Mouse (Mus musculus) skeletal muscle tissue, adult 2 months (tissue): Measurements from ENCODE around the gene Capn15.

Experiments
- DNase-seq: peaks from one replicate; pipeline ENCODE4 v3.0.0-alpha.2; 2012; ENCODE audit warnings: low read depth, low spot score

The Capn15 gene

DNA sequence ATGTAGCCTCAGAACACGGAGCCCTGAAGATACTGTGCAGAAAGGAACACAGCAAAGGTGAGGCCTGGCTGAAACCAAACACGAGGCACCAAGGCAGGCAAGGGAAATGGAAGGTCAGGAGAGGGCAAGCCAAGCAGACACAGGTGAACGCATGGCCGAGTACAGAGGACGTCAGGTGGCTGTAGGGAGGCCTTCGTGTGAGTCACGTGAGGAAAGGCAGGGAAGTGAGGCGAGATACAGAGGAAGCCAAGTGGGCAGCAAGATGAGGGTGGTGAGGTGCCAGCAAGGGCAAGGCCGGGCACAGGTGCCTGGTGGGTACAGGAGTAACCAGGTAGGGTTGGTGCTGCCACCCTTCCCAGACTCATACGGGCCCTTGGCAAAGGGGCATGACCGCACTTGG, 12.8 kb upstream of the Capn15 start:
- no peak for DNase-seq

DNA sequence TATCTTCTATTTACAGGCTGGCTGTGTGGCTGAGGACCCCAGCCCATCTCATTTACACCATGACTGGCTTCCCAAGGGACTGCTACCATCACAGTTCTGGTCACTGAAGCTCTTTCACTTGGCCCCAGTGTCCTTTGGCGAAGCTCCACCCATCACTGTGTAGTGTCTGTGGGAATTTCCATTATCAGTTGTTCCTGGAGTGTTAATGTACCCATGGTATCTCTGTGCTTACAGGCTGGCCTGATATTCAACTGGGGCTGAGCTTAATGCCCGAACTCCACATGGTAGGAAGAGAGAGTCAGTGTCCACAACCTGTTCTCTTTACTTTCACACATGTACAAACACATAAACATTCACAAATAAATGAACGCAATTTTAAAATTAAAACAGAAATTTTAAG, 7.9 kb upstream of the Capn15 start:
- DNase-seq, result no peak

DNA sequence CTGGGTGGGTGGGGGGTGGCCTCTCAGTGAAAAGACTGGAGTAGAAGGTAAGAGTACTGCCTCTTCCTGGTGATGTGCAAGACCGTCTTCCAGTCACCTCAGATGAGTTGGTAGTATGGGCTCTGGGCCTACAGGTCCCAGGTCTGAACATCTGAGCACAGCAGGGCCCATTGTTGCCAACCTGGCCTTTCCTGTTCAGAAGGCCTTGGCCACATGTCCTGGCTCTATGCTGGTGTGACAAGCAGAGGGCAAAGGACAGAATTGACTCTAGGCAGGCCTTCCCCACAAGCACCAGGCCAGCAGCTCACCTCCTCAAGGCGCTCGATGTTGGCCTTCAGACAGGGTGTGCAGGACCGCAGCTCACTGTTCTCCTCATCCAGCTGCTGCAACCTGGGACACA, 6.7 kb upstream of the Capn15 start:
- no peak for DNase-seq

DNA sequence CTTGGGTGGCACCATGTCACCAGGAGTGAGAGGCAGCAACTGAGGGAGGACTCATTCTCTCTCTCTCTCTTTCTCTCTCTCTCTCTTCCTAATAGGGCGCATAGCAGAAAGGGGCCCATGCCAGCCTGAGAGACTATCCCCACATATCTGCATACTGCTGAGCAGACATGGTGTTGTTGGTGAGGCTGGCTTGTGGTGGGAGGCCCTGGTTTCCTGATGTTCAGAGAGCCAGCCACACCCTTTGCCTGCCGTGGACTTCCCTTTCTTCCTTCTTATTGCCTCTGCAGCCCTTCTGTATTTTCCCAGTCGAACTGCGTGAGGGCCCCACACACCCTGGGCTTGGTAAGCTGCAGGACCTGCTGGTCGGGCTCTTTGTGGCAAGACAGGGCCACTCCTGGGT, 4.7 kb upstream of the Capn15 start:
- DNase-seq, result no peak

DNA sequence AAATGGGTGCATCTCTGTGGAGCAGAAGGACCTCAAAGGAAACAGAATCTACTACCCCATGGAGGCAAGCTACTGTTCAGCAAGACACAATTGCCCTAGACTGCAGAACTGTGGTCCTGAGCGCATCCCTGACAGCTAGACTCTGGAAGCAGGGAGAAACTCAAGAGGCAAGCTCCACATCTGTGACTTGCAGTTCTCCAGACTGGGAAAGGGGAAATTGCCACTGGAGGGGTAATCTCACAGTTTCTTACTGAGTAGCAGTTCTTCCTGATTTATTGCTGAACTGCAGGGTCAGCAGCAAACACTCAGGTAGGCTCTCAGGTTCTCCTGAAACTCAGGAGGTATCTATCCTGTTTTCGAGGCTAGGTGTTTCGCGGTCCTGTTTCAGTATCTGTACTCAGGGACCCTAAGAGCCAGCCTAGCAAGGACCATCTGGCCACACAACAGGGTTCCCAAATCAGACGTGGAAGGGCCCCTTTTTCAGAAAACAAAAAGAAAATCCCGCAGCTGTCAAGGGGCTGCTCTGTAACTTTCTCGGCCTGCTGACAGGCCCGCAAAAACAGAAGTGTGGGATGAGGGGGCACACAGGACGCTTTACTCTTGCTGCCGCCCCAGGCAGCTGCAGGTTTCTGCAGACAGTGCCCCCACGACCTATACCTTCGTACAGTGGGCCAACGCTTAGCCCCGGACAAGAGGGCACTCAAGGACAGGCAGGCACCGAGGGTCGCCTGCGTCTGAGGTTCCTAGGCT, 865 bp downstream of the Capn15 start:
- DNase-seq, result no peak

DNA sequence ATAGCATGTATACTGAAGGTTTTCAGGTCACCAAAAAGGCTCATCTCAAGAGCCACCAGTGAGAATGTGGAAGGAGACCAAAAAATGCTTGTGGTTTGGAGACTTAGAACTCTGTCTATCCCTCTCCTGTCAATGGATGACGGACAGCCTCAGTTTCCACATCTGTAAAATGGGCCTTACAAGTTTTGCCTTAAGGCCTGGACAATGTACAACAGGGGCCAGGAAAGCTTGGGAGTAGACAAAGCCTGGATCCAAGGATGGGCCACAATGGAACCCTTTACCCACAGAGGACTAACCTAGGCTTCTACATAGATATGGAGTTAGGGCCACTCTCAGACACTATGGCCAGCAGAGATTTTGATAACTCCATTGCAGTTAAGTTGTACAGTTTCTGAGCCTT, 1.5 kb downstream of the Capn15 start:
- DNase-seq, result no peak

DNA sequence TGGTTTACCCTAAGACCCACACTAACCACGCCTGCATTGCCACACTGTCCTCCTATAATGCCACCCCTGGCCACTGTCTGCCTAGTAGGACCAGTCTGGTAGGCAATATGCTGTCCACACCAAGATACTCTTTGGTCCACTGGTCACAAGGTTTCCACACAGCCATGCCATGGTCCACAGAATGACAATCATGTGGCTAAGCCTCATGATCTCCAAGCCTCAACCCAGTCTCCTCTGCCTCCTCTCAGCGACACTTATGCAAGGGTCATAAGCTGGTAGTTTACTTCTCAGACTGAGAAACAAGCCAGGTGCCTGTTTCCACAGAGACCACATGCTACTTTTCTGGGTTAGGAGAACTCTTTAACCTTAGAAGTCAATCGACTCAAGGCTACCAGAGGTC, 2.7 kb downstream of the Capn15 start:
- DNase-seq, result no peak

DNA sequence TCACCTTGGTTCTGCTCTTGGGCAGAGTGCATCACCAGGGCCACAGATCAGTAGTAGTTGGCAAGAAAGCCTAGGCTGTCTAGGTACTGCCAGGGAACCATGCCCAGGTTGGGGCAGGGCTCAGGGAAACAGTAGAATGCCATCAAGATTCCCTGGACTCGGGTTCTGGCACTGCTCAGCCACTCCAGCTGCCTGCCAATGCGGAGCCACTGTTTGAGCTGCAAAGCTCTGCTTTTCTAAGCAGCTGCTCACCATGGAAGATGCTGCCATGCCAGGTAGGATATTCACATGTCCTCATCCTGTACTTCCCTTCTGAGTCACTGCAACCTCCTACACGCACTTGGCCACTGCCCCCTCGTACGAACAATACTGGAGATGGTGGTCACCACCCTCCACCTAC, 4.7 kb downstream of the Capn15 start:
- peak; percentile 39 for DNase-seq

DNA sequence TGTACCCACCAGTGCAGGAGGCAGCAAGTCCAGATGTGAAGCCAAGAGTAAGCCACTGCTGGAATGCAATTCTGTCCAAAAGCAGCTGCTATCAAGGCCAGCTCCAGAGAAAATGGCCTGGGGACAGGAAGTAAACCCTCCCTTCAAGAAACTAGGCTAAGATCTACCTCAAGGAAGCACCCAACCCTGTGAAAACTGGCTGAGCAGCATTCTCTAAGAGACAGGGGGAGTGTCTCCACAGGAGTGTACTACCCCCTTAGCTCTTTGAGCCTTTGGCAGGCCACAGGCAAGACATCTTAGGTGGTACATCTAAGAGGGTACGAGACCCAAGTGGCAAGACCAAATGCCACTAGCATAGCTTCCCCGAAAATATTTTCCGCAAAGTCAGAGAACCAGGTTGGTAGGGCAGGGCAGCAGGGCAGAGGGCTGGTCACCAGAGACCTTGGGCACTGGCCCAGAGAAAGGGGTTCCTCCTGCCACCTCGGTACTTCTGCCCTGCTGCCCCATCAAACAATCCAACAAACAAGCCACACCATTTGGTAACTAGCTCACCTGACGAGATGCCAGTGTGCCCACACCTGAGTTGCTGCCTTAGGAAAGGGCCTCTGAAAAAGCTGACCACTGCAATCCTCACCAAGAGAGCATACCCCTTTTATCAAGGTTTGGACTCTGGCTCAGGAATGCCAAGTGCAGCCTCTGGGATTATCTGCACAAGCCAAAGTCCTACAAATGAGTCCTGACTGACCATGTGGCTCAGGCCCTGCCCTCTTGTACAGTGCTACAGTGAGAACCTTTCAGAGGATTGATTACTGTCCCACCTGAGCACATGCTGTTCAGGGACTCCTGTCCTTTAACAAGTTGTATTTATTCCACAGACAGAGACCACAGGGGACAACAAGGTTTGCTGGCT, 5.5 kb downstream of the Capn15 start:
- DNase-seq, result no peak

DNA sequence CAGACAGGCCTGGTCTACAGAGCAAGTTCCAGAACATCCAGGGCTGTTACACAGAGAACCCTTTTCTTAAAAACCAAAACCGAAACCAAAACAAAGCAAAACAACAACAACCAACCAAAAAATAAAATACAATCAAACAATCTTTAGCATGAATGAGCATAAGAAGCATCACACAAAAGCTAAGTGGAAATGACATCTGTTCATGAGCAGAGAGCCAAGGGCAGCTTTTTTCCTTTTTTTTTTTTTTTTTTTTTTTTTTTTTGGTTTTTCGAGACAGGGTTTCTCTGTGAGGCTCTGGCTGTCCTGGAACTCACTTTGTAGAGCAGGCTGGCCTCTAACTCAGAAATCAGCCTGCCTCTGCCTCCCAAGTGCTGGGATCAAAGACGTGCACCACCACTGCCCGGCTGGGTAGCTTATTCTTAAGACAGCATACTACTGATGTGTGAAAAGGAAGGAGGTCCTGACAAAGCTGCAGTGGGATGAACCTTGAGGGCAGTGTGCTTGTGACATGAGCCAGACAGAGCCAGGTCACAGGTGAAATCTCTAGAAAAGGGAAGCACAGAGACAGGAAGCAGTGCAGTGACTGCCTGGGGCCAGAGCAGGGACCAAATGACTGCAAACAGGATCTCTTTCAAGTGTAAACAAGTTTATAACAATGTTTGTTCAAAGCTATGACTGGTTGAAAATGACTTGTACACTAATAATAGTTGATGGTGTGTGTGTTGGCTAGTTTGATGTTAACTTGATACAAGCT, 14.5 kb downstream of the Capn15 start:
- no peak for DNase-seq

DNA sequence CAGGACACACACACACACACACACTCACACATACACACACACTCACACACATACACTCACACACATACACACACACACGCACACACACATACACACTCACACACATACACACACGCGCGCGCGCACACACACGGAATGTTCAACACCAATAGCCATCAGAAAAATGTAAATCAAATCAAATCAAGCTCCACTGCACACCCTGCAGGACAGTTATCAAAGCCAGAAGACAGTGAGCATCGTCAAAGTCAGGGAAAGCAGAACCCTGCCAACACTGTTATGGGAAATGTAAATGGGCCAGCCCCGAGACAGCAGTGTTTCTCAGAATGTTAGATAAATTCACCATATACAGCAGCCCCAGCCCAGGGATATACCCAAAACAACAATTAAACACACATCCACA, 15.1 kb downstream of the Capn15 start:
- DNase-seq, result no peak

DNA sequence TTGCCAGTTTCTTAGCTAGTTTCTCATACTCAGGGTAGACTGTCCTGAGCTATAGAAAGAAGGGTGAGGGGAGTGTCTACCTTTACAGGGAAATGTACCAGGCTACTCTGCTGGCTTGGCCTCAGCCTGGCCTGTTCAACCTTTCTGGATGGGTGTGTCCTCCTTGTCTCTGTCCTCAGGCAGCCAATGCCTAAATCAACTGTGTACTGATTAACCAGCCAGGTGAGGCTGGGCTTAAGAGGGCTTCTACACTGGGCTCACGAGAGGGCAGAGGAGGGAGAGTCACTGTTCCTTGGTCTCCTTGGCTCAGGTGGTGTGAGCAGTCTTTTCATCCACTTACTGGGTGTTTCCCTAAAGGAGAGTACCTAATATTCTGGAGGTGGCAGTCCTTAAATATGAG, 17.4 kb downstream of the Capn15 start:
- no peak for DNase-seq

DNA sequence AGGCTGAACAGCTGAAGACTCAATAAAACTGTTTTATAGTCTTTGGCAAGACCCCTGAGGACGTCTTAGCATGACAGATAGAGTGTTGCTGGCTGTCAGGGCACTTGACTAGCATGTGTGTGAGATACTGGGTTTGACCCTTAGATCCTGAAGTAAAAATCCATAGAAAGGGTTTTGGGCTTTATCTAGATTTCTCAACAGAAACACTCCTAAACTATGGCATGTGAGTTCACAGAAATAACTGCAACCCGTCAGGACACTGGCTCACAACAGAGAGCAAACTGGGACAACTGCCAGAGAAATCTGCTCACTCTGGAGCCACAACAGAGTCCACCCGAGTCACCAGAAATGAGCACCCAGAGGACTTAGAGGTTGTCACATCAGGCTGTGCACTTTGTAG, 17.9 kb downstream of the Capn15 start:
- DNase-seq, result no peak

DNA sequence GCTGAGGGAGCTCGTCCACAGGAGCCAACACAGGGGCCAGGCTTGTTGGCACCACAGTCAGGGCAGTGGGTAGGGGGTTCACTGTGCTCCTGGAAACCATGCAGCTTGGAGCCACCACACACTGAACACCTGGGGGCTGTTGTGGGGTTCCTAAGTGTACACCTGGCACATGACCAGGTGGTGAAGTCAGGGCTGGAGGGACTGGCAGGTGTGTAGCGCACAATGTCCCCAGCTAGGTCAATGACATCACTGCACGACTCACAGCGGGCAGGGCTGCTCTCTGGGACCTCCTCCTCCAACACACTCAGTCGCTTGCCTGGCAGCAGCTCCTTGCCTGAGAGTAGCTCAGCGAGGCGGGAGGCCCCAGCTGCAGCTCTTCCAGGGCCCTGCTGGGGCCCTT, 21.3 kb downstream of the Capn15 start:
- DNase-seq, result no peak

DNA sequence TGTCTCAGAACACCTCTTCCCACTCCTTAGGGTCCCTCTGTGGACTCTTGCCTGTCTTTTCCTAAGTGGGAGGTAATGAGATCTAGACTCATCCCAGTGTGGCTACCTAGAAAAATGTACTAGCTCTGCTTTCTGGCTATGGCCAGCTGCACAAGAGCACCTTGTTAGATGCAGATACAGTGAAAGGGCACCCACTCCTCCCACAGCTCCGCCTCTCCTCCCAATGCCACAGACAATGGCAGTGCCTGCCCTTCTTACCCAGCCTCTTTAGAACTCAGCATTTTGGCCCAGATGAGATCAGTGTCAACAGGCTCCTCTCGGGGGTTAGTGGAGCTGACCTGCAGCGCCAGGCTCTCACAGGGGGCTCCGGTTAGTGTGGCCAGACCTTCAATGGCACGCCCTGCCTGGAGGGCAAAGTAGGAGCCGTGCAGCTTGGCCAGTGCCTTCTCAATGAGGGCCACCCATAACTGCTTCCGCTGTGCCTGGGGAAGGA, 23.1 kb downstream of the Capn15 start:
- no peak for DNase-seq

DNA sequence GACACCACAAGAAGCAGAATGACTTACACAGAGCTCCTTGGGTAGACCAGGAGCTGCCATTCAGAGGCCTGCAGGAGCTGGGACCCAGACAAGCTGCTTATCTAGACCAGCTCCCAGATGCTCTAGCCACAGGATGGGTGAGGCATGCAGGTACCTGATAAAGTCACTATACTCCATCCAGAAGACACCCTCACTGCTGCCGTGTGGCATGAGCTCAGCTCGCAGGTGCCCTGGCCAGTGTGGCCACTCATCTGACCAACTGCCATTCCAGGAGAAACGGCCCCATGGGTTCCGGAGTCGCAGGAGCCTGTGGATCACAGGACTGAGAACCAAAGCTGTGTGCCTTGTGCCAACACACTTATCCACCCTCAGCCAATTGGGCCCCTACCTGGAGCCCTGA, 24.0 kb downstream of the Capn15 start:
- no peak for DNase-seq

DNA sequence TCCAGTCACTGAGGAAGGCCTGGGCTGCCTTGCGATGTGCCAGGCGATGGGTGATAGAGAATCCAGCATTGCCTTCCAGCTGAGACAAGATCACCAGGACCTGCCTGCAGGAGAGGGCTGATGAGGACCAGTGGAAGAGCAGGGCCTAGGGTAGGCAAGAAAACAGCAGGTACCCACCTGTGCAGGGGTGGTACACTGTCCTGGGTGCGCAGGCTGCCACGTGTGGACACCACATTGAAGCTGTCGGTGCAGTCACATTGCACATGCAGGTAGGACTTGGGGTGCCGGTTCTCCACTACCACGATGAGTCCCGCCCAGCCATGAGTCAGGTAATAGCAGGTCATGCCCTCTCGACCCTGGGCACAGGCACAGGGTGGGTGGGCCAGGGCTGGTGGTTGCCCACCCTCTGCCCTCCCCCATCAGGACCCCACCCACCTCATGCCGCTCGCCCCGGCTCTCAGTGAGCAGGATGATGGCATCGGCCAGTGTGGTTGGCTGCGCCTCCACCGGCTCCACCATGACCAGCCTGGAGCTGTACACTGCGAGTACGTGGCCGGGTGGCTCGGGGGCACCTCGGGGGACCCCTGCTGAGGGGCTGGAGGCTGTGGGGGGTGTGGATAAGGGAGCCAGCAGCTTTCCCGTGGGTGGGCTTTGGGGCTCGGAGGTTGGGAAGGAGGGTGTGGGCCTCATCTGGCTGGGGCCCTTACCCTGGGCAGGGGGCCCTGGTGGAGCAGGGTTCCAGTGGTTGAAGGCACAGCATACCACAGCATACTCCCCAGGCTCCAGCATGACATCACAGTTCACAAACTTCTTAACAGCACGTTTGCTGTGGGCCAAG, 25.7 kb downstream of the Capn15 start:
- no peak for DNase-seq

DNA sequence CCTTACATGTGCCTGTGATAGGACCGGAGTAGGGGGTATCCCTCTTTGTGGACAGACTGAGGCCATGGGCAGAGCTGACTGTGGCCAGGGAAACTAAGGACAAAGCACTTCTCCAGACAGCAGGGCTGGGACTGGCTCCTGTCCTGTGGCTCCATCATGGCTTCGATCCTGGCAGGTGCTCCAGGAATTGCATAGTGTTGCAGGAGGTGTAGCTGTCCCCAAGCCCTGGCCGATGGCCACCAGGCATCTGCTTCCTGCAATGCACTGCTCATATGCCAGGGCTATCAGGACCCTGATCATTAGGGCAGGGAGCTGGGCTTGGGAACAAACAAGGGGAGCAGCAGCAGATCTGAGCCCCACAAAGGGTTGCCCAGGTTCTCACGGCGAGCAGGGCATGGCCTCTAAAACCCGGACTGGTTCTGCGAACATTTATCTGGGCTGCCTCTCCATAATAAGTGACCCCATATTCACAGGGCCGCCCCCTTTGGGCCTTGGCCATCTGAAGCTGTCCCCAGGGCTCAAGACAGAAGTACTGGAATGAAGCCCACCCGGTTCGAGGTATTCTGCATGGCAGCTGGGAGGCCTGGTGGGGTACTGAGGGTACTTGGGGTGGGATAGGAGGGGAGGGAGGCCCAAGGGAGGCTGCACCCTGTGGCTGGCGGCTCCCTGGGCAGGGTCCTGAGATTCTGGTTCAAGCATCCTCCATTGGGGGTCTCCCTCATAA, 26.7 kb downstream of the Capn15 start:
- DNase-seq, result no peak

DNA sequence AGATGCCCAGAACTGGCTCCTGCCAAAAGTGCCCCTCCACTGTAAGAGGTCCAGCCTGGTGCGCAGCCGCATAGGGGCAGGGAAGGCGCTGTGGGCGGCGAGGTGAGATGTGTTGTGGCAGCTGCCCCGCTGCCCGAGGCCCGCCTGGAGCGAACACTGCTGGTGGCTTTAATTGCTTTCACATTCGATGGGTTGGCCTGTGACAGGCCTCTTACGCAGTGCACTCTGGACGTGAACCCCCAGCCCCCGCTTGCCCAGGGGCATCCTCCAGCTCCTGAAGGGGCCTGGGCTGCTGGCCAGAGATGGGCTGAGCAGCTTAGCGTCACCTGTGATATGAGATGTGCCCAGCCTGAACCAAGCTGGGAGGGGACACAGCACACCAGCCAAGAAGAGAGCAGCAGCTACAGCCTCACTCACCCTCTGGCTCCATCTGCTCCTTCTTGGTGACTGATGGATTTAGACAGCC, 28.0 kb downstream of the Capn15 start:
- DNase-seq, result no peak

DNA sequence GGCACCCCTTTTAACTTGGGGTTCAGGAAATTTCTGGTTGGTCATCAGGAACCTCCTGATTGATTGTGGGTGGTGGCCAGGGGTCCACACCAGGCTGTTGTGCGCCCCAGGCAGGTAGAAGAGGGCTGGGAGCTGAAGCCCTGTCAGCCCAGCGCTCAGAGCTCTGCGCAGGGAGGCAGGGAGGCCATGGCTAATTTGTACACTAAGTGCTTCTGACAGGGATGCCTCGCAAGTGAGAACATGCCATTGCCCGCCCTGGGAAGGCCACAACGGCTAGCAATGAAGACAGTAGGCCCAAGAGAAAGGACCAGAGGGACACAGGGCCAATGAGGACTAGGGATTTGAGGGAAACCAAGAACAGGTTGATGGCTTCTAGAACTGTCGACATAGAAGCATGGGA, 29.0 kb downstream of the Capn15 start:
- DNase-seq, result no peak

DNA sequence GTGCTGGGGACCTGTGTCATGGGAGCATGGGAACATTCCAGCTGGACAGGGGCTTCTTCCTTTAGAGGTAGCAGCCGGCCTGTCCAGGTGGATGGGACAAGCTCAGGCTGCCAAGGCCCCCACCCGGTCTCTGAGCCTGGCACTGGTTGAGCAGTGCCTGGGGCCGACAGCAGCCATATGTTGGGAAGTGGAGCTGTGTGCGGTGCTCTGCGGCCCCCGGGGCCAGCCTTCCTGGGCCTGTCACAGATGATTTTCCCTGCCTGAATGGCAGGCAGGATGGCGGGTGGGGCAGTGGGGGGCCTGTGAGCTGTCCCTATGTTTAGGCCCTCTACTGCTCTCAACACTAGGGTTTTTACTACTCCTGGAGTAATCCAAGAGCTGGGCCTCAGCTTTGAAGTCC, 29.4 kb downstream of the Capn15 start:
- DNase-seq, result no peak
